Mouse (Mus musculus) erythroid progenitor cell, adult 5-6 weeks (primary cell): ENCODE results near the gene Cd4. TPM values are rescaled to one million over a fixed set of nuclear protein-coding genes. Genes with fewer than 3 reads are reported as not detected.
A peak's percentile ranks its signal among the peaks of the same experiment; 100 is the strongest.
"Not testable (repeated sequence)": the region's sequence is repeated elsewhere in the genome, so short reads cannot be mapped to it uniquely, and the experiment has no call there.

Experiments used
- ATAC-seq: replicated peaks from 2 replicates; pipeline ENCODE4 v1.8.0; 2016; ENCODE audit warnings: moderate number of reproducible peaks, mild to moderate bottlenecking, moderate TSS enrichment, inconsistent platforms; ENCODE audit not compliant: poor library complexity, low FRiP score, severe bottlenecking
- total RNA-seq, 2 experiments: library from RNA; stranded (forward) in 1 of 2; stranded (reverse) in 1 of 2; fragments of 150-400 nt in 1 of 2; fragments of 186-747, 209-891 nt in 1 of 2; gene quantifications; 2 replicates each; pipeline versions ENCODE4 v1.2.3 to v1.2.4; 2015 to 2017; ENCODE audit warnings: low replicate concordance in 2 of 2

Gene Cd4
- total RNA-seq, 2 experiments from 2014 or later, result 6.8 to 12.2 TPM

DNA sequence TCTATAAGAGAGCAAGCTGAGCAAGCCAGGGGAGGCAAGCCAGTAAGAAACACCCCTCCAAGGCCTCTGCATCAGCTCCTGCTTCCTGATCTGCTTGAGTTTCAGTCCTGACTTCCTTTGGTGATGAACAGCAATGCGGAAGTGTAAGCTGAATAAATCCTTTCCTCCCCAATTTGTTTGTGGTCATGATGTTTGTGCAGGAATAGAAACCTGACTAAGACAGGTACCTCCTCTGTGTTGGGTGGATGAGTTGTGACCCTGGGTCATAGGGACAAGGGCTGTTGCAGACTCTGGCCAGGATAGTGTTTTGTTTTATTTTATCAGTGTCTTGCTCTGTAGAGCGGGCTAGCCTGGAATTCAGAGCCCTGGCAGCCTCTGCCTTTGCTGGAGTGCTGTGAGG is 6.1 kb upstream of the Cd4 start:
- ATAC-seq, result not testable (repeated sequence)

DNA sequence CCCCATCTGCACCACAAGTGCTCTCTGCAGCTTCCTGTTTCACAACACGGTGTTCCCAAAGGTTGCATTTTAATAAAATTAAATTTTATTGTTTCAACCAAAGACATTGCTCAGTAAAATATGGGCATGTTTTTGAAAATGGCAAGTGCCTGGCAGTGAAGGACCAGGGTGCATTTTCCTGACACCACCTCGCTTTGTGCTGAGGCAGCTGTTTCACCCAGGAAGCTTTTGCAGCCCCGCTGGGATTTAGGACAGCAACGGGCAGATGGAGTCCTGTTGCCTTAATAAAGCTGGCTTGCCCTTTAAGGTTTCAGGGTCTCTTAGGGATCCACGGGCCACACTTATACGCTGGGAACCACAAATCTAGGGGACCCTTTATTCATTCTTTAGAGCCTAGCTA is 3.0 kb upstream of the Cd4 start:
- no peak for ATAC-seq

DNA sequence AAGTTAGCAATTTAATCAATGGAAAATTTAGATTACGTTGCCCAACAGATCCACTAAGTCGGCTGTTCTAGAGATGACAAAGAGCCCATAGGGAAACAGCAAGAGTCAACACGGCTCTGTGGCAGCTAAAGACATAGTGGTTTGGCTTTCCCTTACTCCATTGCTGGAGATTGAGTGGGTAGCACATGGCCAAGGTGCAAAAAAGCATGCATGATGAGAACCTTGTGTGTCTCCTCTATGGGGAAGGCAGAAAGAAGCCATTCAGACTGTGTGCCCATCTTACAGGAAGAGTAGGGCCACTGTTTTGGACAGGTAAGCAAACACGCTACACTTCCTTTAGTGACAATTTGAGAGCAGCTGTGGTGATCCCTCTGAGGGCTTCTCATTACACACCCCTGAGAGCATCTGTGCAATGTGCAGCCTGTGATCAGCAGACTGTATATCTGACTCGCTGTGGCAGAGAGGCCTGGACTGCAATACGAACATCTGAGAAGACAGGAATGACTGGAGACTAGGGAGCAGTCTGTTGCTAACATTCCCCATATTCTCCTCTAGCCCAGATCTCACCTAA is 619 bp upstream of the Cd4 start:
- ATAC-seq, result no peak

DNA sequence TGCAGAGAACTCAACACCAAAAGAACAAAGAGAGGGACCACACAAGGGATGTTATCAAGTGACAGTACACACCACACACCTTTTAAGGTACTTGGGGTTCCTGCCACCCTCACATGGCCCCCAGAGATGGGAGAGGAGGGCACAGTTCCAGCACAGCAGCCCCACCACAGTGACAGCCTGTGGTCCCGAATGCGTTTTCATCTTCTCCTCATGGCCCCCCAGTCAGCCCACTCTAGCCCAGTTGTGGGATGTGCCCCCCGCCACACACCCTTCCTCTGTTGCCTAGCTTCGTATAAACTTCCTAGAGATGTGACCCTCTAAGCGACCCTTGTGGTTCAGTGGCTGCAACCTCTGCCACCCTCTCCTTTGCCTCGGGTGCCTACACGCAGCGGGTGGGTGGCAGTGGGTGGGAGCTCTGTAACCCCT is 2.1 kb downstream of the Cd4 start:
- ATAC-seq, result no peak

DNA sequence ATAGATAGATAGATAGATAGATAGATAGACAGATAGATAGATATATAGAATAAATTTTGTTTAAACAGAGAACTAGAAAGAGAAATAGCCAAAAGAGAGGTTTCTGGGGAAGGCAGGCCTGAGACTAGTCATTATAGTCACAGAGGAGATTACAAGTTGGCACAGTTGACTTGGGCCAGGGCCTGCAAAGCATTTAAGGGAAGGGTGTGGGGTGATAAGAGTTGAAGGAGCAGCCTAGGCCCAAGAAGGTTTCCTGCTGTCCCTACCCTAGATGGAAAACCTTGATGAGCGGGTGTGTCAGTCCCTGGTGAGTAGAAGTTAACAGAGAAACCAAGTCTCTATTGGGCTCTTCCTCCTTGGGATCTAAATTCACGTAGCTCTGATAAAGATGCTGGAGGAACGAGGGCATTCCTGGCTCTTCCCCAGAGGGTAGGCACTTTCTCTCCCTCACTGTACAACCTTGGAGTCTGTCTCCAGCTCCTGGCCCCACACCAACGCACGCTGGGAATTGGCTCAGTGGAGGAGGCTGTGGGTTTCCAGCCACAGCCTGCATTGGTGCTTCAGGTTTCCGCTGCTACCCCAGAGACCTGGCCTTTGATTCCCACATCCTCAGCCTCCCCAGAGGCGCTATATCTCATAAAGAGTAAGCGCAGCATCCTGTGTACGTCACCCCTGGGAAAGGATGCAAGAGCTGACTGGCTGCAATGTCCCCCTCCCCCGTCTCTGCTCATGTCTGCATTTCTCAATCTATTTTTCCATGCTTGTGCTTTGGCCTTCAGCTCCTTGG is 3.1 kb downstream of the Cd4 start:
- ATAC-seq, result no peak

DNA sequence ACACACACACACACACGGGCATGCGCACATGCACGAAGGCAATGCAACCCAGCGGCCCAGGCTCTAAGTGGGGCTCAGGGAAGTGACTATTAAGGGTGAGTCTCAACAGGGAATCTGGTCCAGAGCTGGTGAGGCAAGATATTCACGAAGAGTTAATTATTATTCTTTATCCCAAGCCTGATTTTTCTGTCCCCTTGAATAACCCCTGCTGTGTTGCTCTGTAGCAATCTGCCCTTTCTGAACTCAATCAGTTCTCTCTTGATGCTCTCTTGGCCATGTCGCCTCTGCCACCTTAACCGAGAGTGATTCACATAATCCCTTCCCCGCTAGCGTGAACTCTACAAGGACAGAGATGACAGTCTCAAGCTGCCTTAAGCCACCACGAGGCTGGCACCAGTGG is 4.7 kb downstream of the Cd4 start:
- ATAC-seq, result no peak

DNA sequence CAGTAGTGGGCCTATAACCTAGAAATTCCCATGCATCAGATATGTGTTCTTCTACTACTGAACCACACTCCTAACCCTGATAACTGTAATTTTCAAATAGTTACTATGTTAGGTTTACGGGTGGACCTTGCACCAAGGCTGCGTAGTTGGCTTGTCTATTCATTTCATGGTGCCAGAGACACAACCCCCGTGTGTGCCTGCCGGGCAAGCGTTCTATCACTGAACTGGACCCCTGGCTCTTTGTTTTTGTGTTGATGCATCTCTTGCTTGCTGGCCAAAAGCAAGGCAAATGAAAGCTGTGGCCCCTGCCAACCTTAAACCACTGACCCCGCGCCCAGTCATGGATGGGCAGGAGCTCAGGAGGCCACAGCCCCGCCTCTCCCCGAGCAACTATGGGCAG is 6.2 kb downstream of the Cd4 start:
- no peak for ATAC-seq

DNA sequence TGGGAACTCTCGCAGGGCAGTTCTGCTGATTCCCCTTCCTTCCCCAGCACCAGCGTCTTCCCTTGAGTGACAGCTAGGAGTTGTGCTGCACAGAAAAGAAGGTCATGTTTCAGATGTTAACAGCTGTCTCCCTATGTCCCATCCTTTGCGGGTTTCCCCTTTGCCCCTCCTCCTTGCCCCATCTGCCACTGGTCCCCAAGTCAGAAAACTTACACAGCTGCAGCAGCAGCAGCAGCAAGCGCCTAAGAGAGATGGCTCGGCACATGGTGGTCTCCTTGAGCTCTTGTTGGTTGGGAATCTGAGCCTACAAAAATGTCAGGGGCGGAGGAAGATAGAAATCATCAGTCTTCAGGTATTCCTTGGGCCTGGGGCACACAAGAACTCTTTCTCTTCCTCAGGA is 8.6 kb downstream of the Cd4 start:
- ATAC-seq, result no peak

DNA sequence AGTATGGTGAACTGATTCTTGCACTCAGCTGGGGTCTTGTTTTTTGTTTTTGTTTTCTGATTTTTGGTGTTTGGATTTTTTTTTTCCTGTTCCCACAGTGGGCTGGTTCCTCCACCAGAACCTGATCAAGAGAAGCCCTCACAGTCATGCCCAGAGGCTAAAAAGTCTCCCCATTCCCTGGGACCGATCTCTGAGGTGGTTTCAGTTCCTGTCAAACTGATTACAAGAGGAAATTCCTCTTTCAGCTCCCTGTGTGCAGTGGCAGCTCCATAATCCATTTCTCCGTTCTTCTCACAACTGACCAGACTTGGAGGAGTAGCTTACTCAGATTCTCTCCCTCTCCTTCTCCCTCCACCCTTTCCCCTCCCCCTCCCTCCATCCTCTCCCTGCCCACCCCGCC is 13.7 kb downstream of the Cd4 start:
- no peak for ATAC-seq

DNA sequence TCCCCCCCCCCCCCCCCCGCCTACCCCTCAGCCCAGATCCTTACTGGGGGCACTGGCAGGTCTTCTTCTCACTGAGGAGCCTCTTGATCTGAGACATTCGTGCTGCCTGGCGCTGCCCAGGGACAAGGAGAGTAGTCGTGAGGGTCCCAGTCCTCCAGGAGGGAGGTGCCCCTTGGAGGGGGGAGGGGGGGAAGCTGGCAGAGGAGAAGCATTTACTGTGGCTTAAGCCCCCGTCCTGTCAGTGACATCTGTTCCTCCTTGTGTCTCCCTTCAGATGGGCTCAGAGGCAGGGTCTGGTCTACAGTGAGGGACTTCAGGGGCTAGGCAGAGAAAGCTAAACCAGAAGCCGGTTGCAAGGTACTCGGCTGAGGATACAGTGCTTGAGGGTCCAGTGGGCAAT is 21.5 kb downstream of the Cd4 start:
- no peak for ATAC-seq

DNA sequence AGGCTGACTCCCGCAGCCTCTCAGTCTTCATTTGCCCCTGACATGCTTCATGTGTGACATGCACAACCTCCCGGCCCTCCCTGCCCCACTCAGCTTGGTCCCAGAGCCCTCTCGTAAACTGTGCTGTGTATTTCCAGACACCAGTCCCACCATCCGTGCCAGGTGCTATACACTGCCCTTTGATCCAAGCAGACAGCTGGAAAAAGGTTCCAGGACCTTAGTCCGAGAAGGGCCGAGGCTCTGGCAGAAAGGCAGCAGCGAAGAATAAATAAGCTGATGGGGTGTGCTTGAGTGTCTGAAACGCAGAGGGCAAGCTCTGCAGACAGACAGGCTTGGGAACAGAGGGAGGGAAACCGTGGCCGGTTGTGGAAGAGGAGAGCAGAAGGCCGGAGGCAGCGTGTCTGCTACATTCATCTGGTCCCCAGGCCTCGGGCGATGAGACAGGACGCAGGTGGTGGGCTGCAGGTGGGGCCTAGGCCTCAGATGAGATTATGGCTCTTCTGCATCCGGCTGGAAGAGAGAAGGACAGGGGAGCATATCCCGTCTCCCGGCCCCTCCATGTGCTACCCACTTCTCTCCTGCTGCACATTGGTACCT is 22.2 kb downstream of the Cd4 start:
- ATAC-seq, result no peak

DNA sequence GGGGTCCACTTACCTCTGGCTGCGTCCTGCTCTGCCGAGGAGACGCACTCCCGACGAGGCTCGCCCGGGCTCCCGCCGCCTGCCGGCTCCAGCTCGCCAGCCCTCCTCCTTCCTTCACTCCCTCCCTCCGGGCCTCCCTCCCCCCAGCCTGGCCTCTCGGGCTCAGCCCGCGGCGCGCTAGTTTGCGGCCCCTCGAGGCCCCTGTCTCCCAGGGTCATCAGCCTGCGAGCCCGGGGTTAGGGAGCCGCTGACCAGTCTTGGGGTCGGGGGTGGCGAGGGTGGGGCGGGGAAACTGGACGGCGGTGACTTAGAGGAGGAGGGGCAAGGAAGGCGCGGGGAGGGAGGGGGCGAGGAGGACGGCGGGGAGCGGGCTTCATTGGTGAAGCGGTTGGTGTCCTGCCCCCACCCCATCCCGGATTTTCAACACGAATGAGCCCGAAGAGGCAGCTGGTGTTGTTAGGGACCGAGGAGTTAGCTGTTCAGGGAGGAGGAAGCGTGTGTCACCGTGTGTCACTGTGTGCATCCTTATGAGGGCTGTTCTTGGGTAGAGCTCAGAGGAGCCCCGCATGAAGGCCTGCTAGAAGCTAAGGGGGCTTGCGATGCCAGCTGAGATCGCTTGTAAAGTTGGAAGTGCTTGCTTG is 24.2 kb downstream of the Cd4 start, which contains the start of gene Gpr162:
TSS of gene Gpr162 (minus strand) at position 326 of the 641 bp plus-strand sequence.
- no peak for ATAC-seq

DNA sequence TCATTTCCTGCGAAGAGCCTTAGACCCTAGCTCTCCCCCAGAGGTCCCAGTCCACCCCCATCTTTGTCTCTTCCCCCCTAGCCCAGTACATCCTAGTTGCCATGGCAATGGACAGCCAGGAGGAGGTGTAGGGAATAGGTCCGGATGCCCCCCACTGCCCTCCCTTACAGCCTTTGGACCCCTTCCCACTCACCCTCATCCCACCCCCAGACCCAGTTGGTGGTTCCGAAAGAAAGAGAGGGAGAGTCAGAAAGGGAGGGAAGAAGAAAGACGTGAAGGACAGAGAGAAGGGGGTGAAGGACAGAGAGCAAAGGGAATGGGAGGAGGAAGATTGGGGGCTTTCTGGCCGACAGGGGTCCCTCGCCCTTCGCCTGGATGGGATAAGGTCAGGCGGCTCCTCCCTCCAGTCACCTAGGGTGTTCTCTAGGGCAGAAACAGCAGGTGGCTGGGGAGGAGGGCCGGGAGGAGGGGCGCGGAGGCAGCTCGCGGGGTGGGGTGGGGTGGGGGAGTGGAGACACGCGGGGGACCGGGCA is 24.8 kb downstream of the Cd4 start:
- ATAC-seq, result no peak

DNA sequence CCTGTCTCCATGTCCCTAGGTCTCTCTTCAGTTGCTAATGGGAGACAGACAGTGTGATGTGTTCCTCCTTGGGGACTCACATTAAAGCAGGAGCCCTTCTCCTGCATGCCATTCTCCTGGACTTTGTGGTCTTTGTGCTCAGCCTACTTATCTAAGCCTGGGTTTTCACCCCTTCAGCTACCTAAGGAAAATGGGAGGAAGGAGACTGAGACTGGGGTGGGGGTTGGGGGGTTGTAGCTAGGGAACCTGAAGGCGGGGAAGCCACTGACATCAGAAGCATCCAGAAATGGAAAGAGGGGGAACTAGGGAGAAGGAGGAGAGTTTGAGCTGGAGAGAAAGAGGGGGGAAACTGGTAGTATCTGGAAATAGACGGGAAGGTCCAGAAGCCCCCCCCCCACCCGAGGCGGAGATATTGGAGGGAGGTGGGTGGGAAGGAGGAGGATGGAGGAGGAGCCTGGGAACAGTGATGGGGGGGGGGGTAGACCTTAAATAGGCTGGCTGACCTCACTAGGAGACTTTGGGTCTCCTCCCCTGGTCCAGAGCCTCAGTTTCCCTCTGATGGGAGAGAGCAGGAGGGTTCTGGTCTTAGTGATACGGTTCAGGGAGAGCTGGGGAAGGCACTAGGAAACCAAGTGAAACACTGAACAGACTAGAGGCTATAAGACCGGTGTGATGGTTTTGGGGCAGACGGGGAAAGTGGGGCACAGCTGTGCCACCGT is 25.5 kb downstream of the Cd4 start:
- no peak for ATAC-seq

DNA sequence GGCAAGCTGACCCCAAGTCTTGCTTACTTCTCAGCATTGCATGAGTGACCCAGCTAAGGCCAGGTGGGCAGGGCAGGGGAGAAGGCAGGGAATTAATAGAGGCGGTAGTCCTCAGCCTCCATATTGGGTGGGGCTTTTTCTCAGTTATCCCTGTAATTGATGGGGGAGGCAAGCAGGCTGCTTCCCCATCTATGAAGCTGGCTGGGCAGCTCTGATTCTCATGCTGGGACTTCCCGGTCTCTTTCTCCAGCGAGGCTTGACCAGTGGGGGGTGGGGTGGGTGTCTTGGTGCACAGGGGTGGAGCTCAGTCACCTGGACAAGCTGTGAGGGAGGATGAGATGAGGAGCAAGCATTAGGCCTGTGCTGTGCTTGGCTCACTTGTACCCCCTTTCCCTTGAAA is 26.2 kb downstream of the Cd4 start:
- ATAC-seq, result no peak

DNA sequence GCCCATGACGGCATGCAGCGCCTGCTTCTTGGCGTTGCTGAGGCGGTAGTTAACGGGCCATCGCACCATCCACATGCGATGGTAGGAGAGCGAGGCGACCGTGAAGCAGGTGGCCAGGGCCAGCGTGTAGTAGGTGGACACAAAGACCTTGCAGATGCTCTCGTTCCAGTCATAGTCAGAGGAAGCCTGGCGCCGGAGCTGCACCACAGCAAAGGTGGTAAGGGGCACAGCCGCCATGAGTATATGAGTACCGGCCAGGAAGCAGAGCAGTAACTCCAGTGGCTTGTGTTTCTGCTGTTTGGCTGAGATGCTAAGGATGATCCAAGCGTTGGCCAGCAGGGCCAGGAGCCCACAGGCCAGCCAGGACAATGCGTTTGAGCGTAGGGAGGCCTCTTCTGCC is 26.8 kb downstream of the Cd4 start:
- no peak for ATAC-seq

DNA sequence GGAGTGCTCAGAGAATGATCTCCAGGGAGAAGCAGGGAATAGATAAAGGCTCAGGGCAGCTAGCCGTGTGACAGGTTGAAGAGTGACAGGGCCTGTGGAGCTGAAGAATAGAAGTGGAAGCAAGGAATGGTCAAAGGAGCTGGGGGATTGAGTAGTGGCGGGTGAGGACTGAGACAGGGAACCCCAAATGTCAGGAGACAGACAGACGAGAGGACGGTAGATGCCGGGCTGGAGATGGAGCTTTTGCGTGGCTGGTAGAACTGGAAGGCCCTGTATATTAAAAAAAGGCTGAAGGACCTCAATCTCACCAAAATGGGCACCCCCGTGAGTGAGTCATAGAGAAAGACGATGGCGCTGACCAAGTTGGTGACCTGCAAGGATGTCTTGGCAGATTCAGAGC is 27.5 kb downstream of the Cd4 start:
- no peak for ATAC-seq

DNA sequence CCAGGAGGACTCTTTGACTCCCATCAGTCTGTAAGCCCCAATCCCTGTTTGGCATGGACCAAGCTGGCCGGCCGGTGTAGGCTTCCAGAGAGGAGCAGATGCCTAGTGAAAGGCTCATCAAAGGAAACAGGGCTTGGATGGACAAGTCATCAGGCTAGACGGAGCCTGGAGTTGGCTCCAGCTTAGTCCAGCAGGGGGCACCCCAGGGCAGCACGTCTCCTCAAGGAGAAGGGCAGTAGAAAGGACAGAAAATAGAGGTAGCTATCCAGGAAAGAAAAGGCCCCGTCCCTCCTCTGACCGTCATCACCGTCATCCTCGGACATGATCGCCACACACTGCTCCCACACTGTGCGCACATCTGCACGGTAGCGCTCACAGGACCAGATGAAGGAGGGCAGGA is 28.3 kb downstream of the Cd4 start:
- peak; percentile 67 for ATAC-seq

DNA sequence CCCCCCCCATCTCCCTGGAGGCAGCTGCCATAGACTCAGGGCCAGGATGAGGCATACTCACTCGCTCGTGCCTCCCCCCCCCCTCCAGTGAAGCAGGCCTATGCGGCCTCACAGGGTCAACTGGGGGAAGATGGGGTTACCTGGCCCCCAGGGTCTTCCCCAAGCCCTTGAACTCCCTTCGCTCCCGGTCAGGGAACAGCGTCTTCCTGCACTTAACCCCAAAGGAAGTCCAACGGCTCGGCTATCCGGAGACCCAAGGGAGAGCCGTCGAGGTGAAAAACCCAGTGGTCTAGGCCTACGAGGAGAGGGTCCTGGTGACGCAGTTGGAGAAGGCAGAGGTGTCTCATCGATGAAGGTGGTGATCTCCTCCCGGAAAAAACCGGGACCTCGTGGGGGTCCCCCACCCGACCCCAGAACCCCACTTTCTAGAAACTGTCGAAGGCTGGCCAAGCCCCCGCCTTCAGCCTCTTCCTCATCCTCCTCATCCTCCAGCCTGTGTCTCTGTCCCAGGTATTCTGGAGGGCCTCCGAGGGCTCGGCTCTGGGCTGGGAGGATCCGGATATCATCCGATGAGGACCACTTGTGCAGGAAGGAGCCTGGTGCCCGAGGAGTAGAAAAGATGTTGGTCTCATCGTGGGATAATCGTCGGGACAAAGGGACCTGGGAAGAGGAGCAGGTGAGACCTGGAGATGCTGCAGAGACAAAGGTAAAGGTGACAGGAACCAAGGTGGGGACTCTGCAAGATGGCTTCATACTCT is 29.3 kb downstream of the Cd4 start:
- no peak for ATAC-seq
